7 mouse cellular contexts compared by ENCODE assay signal in genomic region chr5:73937799-73938198, GRCm38 (mm10).
DNase-seq lines count a peak whose midpoint lies in the region; ATAC-seq and TF ChIP-seq lines count a peak whose summit lies in the region.

No protein-coding gene starts in this region.

- peak in 1 of 2 experiments; percentile 47 for DNase-seq in layer of hippocampus, adult 2 months (ENCODE audit: low spot score in 2 of 2)
- DNase-seq in layer of hippocampus, postnatal 36 days: no peak
- DNase-seq in adrenal gland, postnatal 14 days: peak; percentile 59
- peak; percentile 45 for DNase-seq in embryo, embryonic 11 days
- DNase-seq in lung, embryonic 14.5 days: peak; percentile 58
- DNase-seq in frontal cortex, postnatal 10 days (ENCODE audit: low spot score in 2 of 2): no peak

- 52% methylated on average over 2 of the region's 2 CpGs for WGBS in lung, embryonic 14.5 days

- H3K27ac ChIP-seq in layer of hippocampus, adult 2 months: no peak overlapping the region
- H3K27ac ChIP-seq in ES-Bruce4 (ENCODE audit: insufficient read depth, low read length): no peak overlapping the region
- H3K27ac ChIP-seq in lung, embryonic 14.5 days (ENCODE audit: low read depth): no peak overlapping the region

- H3K27me3 ChIP-seq in ES-Bruce4 (ENCODE audit: control insufficient read depth, insufficient read depth, low read length, poor library complexity, severe bottlenecking): no peaks in the 10 kb centered on the region
- no peaks in the 10 kb centered on the region for H3K27me3 ChIP-seq in lung, embryonic 14.5 days (ENCODE audit: insufficient read depth, low read length)

- no peak for TF ChIP-seq EP300 in ES-Bruce4 (IDR thresholded peaks at IDR 0.05; ENCODE audit: insufficient read depth, low read depth, low read length)

- no peaks in the 10 kb centered on the region for H3K36me3 ChIP-seq in ES-Bruce4 (ENCODE audit: control insufficient read depth, insufficient read depth, low read length, poor library complexity, severe bottlenecking)
- H3K36me3 ChIP-seq in lung, embryonic 14.5 days (ENCODE audit: insufficient read depth): no peaks in the 10 kb centered on the region

- H3K4me3 ChIP-seq in layer of hippocampus, adult 2 months: no peak overlapping the region
- H3K4me3 ChIP-seq in ES-Bruce4 (ENCODE audit: low read depth, low read length): no peak overlapping the region
- no peak overlapping the region for H3K4me3 ChIP-seq in lung, embryonic 14.5 days (ENCODE audit: low read depth, low read length)

- no peak overlapping the region for H3K4me2 ChIP-seq in lung, embryonic 14.5 days

- H3K9ac ChIP-seq in ES-Bruce4 (ENCODE audit: low read depth, poor library complexity, severe bottlenecking): no peak overlapping the region
- no peak overlapping the region for H3K9ac ChIP-seq in lung, embryonic 14.5 days

- TF ChIP-seq POLR2A in ES-Bruce4 (IDR thresholded peaks at IDR 0.05; ENCODE audit: insufficient read depth, low read length): no peak

- no peaks in the 10 kb centered on the region for H3K4me1 ChIP-seq in ES-Bruce4 (ENCODE audit: control insufficient read depth, insufficient read depth, low read length)
- no peaks in the 10 kb centered on the region for H3K4me1 ChIP-seq in lung, embryonic 14.5 days (ENCODE audit: insufficient read depth)

- ATAC-seq in lung, embryonic 14.5 days (ENCODE audit: insufficient read depth): no peak

- no peaks in the 10 kb centered on the region for H3K9me3 ChIP-seq in ES-Bruce4 (replicated peaks; ENCODE audit: control insufficient read depth, insufficient read depth, low read length, poor library complexity, severe bottlenecking)
- no peaks in the 10 kb centered on the region for H3K9me3 ChIP-seq in lung, embryonic 14.5 days (ENCODE audit: low read depth, low read length)

- TF ChIP-seq CTCF in layer of hippocampus, adult 2 months (conservative IDR thresholded peaks at IDR 0.05): peak; percentile 83
- peak; percentile 93 for TF ChIP-seq CTCF in ES-Bruce4 (IDR thresholded peaks at IDR 0.05; ENCODE audit: low read depth, low read length)
- TF ChIP-seq CTCF in lung, embryonic 14.5 days (IDR thresholded peaks at IDR 0.05; ENCODE audit: low read depth): peak; percentile 82

Comparison
In these comparisons a context has a peak if more than half of its experiments do, and no peak if none do; other contexts are left out.
1. DNase-seq: peak in adrenal gland, postnatal 14 days (single experiment), embryo, embryonic 11 days (single experiment) and lung, embryonic 14.5 days (single experiment); none in layer of hippocampus, postnatal 36 days (0 of 2) and frontal cortex, postnatal 10 days (0 of 2).
2. Peak in every context shown above with its lines, with median percentiles within 50 percentile points of each other: CTCF ChIP-seq.